Mouse (Mus musculus): ENCODE measurements at regions not wholly inside any gene's neighbourhood (a gene's known extent, or its start where the extent isn't known, plus 50 kb on each side); places are given as distances from the start of the nearest gene placed in this dataset.
A peak's percentile ranks its signal among the peaks of the same experiment; 100 is the strongest.

DNA sequence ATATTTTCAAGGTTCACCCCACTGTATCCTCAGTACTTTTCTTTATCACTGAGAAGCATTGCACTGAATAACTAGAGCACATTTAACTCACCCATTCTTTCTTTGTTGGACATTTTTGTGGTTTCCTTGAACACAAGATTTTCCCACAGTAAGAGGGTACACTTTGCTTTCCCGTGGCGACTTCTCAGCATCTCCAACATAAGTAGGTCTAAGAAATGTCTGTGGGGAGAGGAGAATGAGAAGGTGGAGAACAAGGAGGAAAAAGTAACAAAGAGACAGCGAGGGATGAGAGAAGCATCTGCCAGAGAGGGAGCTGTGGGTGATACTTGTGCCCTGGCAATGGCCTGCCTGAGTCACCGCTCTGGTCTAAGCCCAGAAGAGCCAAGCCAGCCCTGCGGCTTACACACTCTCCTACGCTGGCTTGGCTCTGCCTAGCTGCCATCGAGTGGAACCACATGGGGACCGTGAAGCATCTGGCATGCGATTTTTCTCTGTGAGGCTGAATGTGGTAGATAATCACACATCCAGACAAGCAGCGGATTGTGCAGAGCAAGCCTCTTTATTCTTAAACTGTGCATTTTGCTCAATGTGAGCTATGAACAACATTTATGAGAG is 69.9 kb upstream of the Gm6993 start:
- DNase-seq (ENCODE audit: low spot score): peak; percentile 35

GRCm38 (mm10) chr12:31171992-31172391 is 68.6 kb upstream of the Gm6993 start:
- no peak for DNase-seq (ENCODE audit: low spot score)
- intact Hi-C loops (cut with DNase I): no loop called here

More for the DNA sequence above, 69.9 kb upstream of the Gm6993 start:
- intact Hi-C loops (cut with DNase I): no loop called here

DNA sequence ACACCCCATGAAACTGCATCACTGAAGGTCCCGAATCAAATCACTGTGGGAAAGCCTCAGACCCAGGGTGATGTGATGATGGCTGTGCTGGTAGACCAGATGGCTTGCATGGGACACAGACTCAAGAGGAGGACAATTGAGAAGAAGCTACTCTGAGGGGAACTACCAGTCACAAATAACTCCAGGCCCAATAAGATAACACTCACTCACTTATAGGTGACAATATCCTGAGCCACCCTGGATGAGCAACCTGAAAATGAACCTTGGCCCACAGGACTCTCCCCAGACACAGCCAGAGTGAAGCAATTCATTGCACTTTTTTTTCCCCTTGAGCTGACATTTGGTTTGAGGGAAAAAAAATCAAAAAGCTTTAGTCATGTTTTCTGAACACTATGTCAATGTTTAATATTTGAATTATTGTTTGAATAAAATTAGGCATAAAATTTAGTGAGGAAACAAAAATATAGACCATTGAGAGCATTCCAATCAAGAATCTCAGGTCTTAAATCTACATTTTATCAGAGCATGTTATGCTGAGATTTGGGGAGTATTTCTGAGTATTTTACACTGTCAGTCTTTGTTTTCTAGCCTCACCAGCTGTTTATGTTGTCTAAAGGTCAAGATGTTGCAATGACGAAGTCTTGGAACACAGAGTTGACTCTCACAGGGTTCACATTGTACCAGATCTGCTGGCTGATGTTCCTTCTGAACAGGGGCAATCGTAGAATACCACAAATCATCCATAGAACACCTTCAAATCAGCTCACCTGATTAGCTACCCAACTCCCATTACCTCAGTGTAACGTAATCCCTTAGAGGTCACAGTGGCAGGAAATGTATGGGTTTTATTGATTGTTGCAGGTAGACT is 67.9 kb upstream of the Gm6993 start:
- intact Hi-C loops (cut with DNase I): no loop called here
- DNase-seq (ENCODE audit: low spot score): no peak

DNA sequence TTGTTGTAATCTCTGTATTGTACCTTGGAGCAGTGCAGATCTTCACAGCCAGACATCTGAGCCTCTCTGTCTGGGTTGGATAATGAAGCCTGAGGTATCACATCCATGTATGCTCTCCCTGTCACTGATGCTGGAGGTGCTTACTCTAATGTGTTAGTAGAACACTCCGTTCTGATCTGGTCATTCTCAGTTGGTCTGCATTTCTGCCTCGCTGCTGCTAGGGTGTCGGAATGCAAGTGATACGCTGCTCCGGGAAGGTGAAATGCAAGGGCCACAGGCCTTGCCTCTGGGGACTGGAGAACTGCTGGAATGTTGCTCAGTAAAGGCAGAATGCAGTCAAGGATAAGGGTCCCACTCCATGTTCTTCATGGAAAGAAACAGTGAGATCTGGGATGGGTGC is 67.1 kb upstream of the Gm6993 start:
- no peak for DNase-seq (ENCODE audit: low spot score)
- intact Hi-C loops (cut with DNase I): no loop called here

DNA sequence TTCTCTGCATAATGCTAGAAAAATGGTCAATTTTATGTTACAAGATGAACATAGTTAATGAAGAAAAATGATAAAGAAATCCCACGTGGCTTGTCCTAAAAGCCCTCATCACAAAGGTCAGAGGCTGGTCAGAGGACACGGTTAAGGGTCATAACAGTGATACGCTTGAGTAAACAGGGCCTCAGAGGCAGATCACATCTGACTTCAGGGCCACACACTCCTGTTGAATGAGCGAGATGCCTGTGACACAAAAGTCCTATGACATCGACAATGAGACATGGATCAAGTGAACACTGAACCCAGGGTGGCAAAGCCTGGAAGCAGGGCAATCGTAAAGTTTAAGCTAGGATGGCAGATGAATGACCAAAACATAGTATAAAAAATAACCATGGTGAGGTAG is 61.0 kb upstream of the Gm6993 start:
- no peak for DNase-seq (ENCODE audit: low spot score)
- intact Hi-C loops (cut with DNase I): no loop called here

DNA sequence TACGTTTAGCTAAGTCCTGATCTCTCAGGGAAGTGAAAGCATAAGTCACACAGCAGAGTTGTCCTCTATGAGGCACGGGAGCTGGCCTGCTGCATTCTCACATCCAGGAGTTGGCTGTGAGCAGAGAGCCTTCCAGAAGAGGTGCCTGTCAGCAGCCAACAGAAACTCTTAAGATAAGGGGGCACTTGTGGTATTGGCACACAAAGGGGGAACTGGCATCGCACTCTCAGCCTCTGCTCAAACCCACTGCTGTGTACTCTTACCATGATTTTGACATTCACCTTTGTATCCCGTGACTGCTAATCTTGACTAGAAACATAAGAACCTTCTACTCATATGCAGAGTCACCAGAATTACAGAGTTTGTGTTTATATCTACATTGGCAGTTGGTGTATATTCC is 56.9 kb upstream of the Gm6993 start:
- DNase-seq (ENCODE audit: low spot score): no peak
- intact Hi-C loops (cut with DNase I): no loop called here

DNA sequence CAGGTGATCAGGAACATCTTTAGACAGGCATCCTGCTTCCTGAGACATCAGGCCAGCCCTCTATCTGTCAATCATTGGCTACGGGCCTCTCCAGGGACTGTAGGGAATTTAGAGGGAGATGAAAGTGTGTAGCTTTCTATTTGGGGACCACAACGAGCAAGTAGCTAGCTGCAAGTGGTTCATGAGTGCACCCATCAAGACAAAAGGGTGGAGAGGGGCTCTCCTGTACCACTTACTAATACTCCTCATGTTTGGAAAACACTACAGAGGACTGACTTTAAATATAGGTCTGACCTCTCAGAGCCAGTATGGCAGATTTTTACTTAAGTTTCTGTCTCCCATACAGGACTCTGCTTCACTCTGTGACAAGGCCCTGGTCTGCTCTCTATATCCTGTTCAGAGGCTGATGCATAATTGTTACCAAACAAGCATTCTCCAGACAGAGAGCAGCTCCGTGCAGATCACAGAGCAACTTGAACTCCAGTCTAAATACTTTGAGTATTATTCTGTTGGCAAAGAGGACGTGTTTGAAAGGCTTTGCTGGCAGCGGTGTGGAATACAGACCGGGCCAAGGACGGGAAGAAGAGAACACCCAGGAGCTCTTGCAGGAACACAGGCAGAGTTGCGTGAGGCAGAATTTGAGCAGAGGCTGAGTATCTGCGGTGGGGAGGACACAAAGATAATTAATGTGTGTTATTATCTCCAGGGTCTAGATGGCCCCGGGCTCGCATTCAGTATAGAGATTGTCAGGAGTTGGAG is 56.2 kb upstream of the Gm6993 start:
- peak; percentile 65 for DNase-seq (ENCODE audit: low spot score)
- intact Hi-C loops (cut with DNase I): no loop called here

DNA sequence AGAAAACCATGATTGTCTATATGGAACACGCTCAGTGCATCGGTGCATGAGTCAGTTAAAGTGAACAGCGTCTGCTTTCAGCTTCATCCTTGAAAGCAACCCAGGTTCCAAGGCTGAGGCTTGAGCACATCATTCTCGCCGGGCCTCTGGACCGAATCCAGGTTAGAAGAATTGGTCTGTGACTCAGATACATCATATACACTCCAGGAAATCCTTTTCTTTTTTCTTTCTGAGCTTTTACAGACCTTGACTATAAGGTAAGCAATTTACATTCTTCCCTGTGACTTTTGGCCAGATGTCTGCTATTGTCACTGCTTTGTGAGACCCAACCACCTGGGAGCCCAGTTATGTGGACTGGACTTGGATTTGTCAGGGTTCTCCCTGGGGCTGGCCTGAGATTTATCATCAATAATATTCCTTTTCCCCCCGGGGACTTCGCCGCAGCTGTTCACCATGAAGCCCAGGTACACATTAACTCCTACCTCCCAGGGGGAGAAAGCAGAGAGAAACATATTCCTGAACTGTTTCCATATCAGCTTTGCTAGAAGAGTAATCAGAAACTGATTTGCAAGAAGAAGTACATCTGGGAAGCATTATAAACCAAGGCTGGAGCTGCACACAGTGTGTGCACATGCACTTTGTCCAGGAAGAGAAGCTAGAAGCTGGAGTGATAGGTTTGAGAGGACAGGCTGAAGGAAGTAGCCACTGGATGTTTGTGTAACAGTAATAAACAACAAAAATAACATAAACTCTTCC is 55.2 kb upstream of the Gm6993 start:
- no peak for DNase-seq (ENCODE audit: low spot score)
- intact Hi-C loops (cut with DNase I): no loop called here

DNA sequence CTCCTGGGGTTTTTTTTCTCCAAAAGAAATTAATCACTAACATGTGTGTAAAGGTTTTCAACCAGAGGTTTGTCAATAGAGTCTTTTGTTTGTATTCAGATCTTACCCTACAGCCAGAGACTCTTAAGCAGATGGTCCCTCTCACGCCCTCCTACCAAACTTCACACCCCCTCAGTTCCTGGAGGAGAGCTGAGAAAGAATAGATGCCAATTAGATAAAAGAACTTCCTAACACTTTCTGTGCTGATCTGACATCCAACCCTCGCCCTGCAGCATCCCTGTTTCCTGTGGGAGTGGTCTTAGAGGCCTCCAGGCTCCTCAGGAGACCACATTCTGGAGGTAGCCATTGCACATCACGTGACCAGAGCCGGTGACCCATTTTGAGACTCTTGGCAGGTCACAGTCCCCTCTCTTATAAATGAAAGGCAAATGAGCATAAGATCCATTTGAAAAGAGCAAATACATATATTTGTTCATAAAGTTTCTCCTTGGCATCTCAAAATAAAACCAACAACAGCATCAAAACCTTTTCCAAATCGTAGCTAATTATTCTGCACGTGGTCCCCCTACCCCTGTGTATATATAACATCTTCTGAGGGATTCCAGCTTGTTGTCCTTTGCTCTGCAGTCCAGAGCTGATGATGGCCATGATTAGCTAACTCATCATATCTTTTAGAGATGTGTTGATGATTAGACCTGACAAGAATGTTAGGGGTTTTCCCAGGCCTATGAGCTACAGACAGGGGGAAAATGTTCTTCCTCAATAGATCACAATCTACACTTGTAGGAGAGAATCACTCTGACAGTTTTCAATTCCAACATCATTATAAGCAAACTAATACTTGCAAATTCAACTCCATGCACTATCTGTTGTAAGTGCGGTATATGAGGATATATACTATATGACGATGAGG is 54.4 kb upstream of the Gm6993 start:
- DNase-seq (ENCODE audit: low spot score): no peak
- intact Hi-C loops (cut with DNase I): no loop called here

DNA sequence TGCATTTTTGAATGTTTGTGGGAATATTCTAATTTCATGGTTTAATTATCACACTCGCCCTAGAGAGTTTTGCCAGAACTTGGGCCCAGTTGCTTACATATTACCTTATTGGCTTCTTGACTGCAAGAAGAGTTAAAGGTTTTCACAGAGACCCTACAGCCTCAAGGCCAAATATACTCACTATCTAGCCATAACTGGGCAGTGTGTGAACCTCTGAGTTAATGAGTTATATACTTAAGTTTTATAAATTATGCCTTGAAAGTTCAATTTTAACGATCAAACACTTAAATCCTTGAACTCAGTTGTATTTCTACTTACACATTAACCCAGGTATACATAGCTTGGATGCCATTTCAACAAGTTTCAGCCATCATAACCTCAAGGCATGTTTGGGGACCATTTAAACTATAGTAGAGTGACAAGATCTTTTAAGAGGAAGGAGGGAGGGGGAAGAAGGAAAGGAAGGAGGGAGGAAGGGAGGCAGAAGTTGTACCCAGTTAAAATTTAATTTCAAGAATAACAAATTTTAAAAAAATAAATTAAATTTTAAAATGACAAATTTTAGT is 52.5 kb upstream of the Gm6993 start:
- DNase-seq (ENCODE audit: low spot score): no peak
- intact Hi-C loops (cut with DNase I): no loop called here

DNA sequence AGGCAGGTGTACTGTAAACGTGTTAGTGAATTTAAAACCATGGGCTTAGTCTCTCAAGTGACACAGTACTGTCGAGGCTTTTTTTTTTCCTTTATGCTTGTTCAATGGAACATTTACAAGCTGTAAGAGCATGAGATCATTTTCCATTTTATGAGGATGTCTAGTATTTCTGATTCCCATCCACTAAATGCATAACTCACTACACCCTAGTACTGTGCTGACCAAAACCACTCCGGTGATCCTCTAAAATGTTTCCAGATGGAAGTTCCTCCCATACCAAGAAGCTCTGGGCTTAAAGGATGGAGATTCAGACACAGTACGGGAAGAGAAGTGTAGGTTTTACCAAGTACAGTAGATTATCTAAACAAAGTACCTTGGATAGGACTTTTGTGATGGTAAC is 50.3 kb upstream of the Gm6993 start:
- intact Hi-C loops (cut with DNase I): loop anchor here (5.0 kb wide), 1 partner anchor 72 kb away; no protein-coding TSS in a partner anchor

More for the DNA sequence above, 50.3 kb upstream of the Gm6993 start:
- DNase-seq (ENCODE audit: low spot score): no peak

All from heart, postnatal 25 days (tissue).